Mouse (Mus musculus) liver, embryonic 15.5 days (tissue): Measurements from ENCODE around the gene Slc44a2. TPM values are rescaled to one million over a fixed set of nuclear protein-coding genes. Genes with fewer than 3 reads are reported as not detected.
"Not testable (repeated sequence)": the region's sequence is repeated elsewhere in the genome, so short reads cannot be mapped to it uniquely, and the experiment has no call there.

Experiments
- ATAC-seq: fragments of 200-750 bp; cut with Nextera tagmentation; 2 replicates; pipeline ENCODE4 v1.8.0; 2017; ENCODE audit warnings: moderate number of reproducible peaks, mild to moderate bottlenecking, moderate library complexity; ENCODE audit not compliant: insufficient read depth
- H3K27ac ChIP-seq: fragments of 300-500 bp; sonication (generic); replicated peaks from 2 replicates; pipeline ENCODE4 v1.5.1; 2015; ENCODE audit warnings: mild to moderate bottlenecking, inconsistent platforms
- H3K27me3 ChIP-seq: fragments of 300-500 bp; sonication (generic); 2 replicates; pipeline ENCODE4 v1.6.1; 2015; ENCODE audit warnings: mild to moderate bottlenecking, inconsistent platforms
- H3K36me3 ChIP-seq: fragments of 300-500 bp; sonication (generic); replicated peaks from 2 replicates; pipeline ENCODE4 v1.6.1; 2015; ENCODE audit warnings: moderate library complexity, mild to moderate bottlenecking, inconsistent platforms
- H3K4me1 ChIP-seq: fragments of 300-500 bp; sonication (generic); replicated peaks from 2 replicates; pipeline ENCODE4 v1.6.1; 2015; ENCODE audit warnings: inconsistent platforms
- H3K4me2 ChIP-seq: fragments of 300-500 bp; sonication (generic); 2 replicates; pipeline ENCODE4 v1.6.1; 2015; ENCODE audit warnings: moderate library complexity, mild to moderate bottlenecking, inconsistent platforms
- H3K4me3 ChIP-seq: fragments of 300-500 bp; sonication (generic); replicated peaks from 2 replicates; pipeline ENCODE4 v1.5.1; 2015; ENCODE audit warnings: mild to moderate bottlenecking, inconsistent platforms
- H3K9ac ChIP-seq: fragments of 300-500 bp; sonication (generic); 2 replicates; pipeline ENCODE4 v1.6.1; 2015; ENCODE audit warnings: moderate library complexity, mild to moderate bottlenecking, inconsistent platforms
- H3K9me3 ChIP-seq: fragments of 300-500 bp; sonication (generic); replicated peaks from 2 replicates; pipeline ENCODE4 v1.6.1; 2016; ENCODE audit warnings: inconsistent platforms
- WGBS: fragments of 180-500 bp; shearing (Covaris S2); methylation state at CpG from one replicate; pipeline ENCODE4 v1.1.7; 2015; ENCODE audit warnings: mixed read lengths; ENCODE audit not compliant: insufficient replicate concordance; 5-methylcytosine and 5-hydroxymethylcytosine counted together
- polyA plus RNA-seq: library from polyadenylated mRNA; unstranded; fragments of >200 nt; fragmentation: Nextera tagmentation; extraction: Ambion mirVana; gene quantifications from 2 replicates; pipeline ENCODE4 v1.2.1, GENCODE M21; 2015

The Slc44a2 gene
- polyA plus RNA-seq, 1 experiment from 2014 or later: 16.7 TPM

DNA sequence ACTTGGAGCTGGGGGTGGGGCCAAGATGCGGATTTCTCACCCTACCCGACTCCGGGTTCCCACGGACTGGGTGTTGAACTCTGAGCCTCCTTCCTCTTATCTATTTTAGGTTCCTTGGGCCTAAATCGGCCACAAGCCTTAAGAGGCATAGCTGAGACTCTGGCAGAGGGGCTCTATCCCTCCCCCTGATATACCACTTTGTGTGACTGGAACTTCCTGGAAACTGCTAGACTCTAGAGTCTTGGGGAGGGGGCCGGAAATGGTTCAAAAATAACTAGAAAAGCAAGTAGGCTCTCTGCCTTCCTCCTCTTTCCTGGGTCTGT is 976 bp downstream of the Slc44a2 start:
- H3K4me1 ChIP-seq: peaks cover 53% of the 10 kb centered on the region
- H3K4me3 ChIP-seq: peak overlapping the region; percentile 72
- no peaks in the 10 kb centered on the region for H3K9me3 ChIP-seq
- H3K27me3 ChIP-seq: no peaks in the 10 kb centered on the region
- peak overlapping the region; percentile 96 for H3K4me2 ChIP-seq
- peak overlapping the region; percentile 68 for H3K9ac ChIP-seq
- peak; percentile 52 for ATAC-seq
- no peaks in the 10 kb centered on the region for H3K36me3 ChIP-seq
- peak overlapping the region; percentile 86 for H3K27ac ChIP-seq
- WGBS: 8% methylated on average over 6 of the region's 6 CpGs

DNA sequence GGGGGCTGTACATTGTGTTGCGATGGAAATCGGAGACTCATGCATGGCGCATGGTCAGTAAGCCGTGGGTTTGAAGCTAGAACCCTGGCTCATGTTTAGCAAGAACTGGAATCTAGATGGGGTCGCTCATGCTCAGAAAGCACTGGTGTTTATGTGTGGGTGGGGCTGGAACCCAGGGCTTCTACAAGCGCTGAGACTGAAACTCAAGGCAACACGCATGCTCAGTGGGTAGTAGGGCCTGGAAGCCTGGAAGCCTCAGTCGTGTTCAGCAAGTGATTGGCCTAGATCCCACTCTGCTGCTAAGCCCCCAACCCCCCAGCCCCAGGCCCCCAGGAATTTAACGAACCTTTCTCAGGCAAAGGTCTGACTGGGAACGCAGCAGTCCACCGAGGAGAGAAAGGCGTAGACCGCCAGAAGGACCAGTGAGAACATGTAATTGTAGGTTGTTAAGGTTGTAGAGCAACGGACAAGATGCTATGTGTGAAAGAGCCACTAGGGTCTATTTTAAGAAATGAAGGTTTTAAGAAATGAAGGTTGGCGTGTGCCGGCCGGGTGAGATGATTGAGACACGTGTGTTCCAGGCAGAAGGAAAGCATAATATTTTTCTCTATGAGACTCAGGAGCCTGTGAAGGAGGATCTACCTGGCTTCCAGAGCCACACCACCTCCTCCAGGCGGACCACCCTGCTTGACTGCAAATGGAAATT is 1.9 kb downstream of the Slc44a2 start:
- no peak overlapping the region for H3K9ac ChIP-seq
- H3K9me3 ChIP-seq: no peaks in the 10 kb centered on the region
- no peaks in the 10 kb centered on the region for H3K27me3 ChIP-seq
- H3K4me1 ChIP-seq: peaks cover 57% of the 10 kb centered on the region
- H3K4me2 ChIP-seq: peak overlapping the region; percentile 96
- peak overlapping the region; percentile 86; the same call in 1 of the 2 replicates for H3K27ac ChIP-seq
- WGBS: 63% methylated on average over 19 of the region's 19 CpGs
- H3K36me3 ChIP-seq: no peaks in the 10 kb centered on the region
- peak overlapping the region; percentile 72 for H3K4me3 ChIP-seq
- no peak for ATAC-seq

DNA sequence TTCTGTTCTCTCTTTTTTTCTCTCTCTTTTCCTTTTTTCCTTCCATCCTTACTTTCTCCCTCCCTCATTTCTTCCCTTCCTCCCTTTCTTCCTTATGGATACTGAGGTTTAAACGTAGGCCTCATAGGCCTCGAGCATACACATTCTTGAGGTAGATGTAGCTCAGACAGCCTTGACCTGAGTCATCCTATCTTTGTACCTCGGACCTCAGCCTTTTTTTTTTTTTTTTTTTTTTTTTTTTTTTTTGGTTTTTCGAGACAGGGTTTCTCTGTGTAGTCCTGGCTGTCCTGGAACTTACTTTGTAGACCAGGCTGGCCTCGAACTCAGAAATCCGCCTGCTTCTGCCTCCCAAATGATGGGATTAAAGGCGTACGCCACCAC is 2.4 kb downstream of the Slc44a2 start:
- Histone ChIP-seq H3K4me1 (peaks cover 61% of the 10 kb centered on the region), H3K4me2 (peak overlapping the region; percentile 96; the same call in 1 of the 2 replicates)
- not testable (repeated sequence) for H3K27ac ChIP-seq, H3K36me3 ChIP-seq, H3K9ac ChIP-seq, H3K27me3 ChIP-seq, ATAC-seq, H3K9me3 ChIP-seq, H3K4me3 ChIP-seq
- 68% methylated on average over 8 of the region's 8 CpGs for WGBS

DNA sequence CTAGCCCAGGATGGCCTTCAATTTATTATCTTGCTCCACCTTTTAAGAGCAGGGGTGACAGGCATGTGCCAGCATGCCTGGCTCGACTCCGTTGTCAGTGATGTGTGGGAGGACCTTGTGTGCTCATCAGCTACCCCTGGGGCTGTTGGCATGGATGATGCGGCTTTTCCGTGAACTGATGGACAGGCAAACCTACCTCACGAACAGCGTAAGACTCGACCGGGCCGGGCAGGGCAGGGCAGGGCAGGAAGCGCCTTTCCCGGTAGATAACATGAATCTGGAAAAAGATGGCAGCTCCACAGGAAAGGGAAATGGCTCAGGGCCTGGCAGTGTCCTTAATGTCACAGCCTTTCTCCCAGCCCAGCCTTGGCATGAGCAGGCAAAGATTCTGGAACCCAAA is 3.8 kb downstream of the Slc44a2 start:
- H3K36me3 ChIP-seq: no peaks in the 10 kb centered on the region
- WGBS: 40% methylated on average over 11 of the region's 11 CpGs
- no peak overlapping the region for H3K27ac ChIP-seq
- no peak overlapping the region for H3K4me2 ChIP-seq
- no peak overlapping the region for H3K9ac ChIP-seq
- no peaks in the 10 kb centered on the region for H3K9me3 ChIP-seq
- H3K4me1 ChIP-seq: peaks cover 60% of the 10 kb centered on the region
- no peak overlapping the region for H3K4me3 ChIP-seq
- H3K27me3 ChIP-seq: no peaks in the 10 kb centered on the region
- no peak for ATAC-seq

DNA sequence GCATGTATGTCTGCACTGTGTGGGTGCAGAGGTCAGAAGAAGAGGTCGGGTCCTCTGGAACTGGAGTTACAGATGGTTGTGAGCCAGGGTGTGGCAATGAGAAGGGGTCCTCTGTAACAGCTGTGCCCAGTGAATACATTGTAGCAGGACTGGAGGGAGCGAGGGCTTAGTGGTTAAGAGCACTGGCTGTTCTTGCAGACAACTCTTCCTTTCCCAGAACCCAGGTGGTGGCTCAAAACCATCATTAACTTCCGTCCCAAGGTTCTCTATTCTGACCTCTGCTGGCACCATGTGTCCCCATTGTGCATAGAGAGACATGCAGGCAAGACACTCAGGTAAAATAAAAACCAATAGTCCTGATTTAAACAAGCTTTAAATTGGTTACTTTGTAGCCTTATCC is 7.1 kb downstream of the Slc44a2 start:
- no peaks in the 10 kb centered on the region for H3K27me3 ChIP-seq
- no peak overlapping the region for H3K4me3 ChIP-seq
- H3K9ac ChIP-seq: no peak overlapping the region
- WGBS: 23% methylated on average over 3 of the region's 3 CpGs
- no peaks in the 10 kb centered on the region for H3K9me3 ChIP-seq
- no peak overlapping the region for H3K4me2 ChIP-seq
- ATAC-seq: no peak
- H3K4me1 ChIP-seq: peaks cover 48% of the 10 kb centered on the region
- H3K36me3 ChIP-seq: no peaks in the 10 kb centered on the region
- H3K27ac ChIP-seq: no peak overlapping the region; the same call in 1 of the 2 replicates

DNA sequence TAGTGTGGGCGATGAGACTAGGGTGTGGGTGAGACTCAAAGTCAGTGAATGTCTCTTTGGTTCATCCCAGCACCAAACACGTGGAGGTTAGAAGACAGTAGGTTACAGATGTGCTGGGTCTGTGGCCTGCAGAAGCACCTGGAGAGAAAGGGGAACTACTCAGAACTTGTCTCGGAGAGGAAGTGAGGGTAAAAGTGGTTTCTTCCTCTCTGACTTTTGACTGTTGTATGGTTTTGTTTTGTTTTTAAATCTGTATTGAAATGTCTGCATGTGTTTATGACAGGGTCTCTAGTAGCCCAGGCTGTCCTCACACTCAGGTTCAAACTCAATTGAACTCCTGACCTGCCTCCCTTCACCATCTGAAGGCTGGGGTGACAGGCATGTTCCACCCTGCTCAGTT is 7.5 kb downstream of the Slc44a2 start:
- WGBS: 37% methylated on average over 3 of the region's 3 CpGs
- Histone ChIP-seq H3K4me3 (no peak overlapping the region), H3K27ac (no peak overlapping the region; the same call in 1 of the 2 replicates), H3K27me3 (no peaks in the 10 kb centered on the region), H3K9me3 (no peaks in the 10 kb centered on the region), H3K4me2 (no peak overlapping the region), H3K9ac (no peak overlapping the region), H3K36me3 (no peaks in the 10 kb centered on the region), H3K4me1 (peaks cover 49% of the 10 kb centered on the region)
- no peak for ATAC-seq

DNA sequence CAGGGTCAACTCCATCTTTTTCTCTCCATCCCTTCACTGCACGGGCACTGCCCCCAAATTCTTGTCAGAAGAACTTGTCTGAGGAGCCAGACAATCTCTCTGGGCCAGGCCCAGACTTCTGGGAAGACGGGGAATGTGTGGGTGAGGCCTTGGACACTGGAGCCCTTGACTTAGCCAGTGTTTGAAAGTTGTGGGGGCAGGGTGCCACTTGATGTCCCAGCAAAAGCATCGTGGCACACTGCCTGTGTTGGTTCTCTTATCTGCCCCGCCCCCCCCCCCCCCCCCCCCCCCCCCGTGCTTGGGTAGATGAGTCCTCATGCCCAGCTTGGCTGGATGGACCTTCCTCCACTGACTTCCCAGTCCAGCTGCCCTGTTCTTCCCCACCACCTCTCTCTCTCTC is 8.5 kb downstream of the Slc44a2 start:
- Histone ChIP-seq H3K36me3 (no peaks in the 10 kb centered on the region), H3K27ac (no peak overlapping the region), H3K4me1 (peaks cover 44% of the 10 kb centered on the region), H3K27me3 (no peaks in the 10 kb centered on the region), H3K4me3 (no peak overlapping the region), H3K4me2 (no peak overlapping the region), H3K9ac (no peak overlapping the region), H3K9me3 (no peaks in the 10 kb centered on the region)
- 28% methylated on average over 4 of the region's 5 CpGs for WGBS
- no peak for ATAC-seq

DNA sequence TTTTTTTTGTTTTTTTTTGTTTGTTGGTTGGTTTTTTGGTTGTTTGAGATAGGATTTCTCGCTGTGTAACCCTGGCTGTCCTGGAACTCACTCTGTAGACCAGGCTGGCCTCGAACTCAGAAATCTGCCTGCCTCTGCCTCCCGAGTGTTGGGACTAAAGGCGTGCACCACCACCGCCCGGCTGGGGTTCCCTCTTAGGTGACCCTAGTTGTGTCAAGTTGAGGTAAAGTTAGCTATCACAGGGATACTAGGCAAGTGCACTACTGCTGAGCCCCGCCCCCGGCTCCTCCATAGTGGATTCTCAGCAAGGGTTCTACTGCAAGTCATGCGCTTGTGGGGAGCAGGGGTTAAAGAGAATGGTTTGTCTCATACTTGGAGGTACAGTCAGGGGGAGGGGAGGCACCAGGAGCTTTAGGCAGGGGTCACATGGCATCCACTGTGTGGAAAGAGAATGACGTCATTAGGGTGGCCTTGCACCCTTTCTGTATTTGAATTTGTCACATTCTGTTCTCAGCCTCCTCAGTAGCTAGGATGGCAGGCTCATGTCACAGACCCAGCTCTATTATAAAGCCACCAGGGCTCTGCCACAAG is 9.3 kb downstream of the Slc44a2 start:
- Histone ChIP-seq H3K9me3 (no peaks in the 10 kb centered on the region), H3K27me3 (no peaks in the 10 kb centered on the region), H3K4me3 (no peak overlapping the region), H3K27ac (no peak overlapping the region), H3K4me2 (no peak overlapping the region), H3K36me3 (no peaks in the 10 kb centered on the region), H3K9ac (no peak overlapping the region), H3K4me1 (peaks cover 40% of the 10 kb centered on the region)
- no peak for ATAC-seq
- 71% methylated on average over 10 of the region's 10 CpGs for whole genome bisulfite sequencing

DNA sequence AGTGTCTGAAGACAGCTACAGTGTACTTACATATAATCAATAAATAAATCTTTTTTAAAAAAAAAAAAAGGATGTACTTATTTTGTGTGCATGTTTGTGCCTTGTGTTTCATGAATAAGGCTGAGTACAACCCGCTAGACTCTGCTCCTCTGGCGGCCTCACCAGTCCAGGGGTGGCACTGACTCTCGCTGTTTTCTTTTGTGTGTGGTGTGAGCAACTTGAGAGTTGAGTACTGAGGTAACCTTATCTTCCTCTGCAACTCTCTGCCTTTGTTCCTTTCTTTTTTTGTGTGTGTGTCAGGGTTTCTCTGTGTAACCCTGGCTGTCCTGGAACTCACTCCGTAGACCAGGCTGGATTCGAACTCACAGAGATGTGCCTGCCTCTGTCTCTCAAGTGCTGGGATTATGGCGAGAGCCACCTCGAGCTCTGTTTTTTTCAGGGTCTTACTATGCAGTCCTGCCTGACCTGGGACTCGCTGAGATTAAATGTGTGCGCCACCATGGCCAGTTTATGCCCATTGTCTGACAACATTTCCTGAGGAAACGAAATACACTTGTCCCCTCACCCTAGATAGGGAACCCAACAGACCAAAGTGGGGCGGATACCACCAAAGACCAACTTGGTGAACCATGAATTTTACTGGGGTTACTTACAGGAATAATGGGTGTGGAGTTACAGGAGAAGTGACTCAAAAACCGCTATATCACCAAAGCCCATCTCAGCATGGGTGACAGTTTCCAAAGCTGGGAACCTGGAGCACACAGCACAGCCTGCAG is 11.1 kb downstream of the Slc44a2 start:
- Histone ChIP-seq H3K4me1 (peaks cover 40% of the 10 kb centered on the region), H3K4me3 (no peak overlapping the region), H3K27ac (no peak overlapping the region), H3K9me3 (no peaks in the 10 kb centered on the region), H3K9ac (no peak overlapping the region), H3K4me2 (no peak overlapping the region), H3K27me3 (no peaks in the 10 kb centered on the region), H3K36me3 (no peaks in the 10 kb centered on the region)
- WGBS: 38% methylated on average over 12 of the region's 12 CpGs
- no peak for ATAC-seq

DNA sequence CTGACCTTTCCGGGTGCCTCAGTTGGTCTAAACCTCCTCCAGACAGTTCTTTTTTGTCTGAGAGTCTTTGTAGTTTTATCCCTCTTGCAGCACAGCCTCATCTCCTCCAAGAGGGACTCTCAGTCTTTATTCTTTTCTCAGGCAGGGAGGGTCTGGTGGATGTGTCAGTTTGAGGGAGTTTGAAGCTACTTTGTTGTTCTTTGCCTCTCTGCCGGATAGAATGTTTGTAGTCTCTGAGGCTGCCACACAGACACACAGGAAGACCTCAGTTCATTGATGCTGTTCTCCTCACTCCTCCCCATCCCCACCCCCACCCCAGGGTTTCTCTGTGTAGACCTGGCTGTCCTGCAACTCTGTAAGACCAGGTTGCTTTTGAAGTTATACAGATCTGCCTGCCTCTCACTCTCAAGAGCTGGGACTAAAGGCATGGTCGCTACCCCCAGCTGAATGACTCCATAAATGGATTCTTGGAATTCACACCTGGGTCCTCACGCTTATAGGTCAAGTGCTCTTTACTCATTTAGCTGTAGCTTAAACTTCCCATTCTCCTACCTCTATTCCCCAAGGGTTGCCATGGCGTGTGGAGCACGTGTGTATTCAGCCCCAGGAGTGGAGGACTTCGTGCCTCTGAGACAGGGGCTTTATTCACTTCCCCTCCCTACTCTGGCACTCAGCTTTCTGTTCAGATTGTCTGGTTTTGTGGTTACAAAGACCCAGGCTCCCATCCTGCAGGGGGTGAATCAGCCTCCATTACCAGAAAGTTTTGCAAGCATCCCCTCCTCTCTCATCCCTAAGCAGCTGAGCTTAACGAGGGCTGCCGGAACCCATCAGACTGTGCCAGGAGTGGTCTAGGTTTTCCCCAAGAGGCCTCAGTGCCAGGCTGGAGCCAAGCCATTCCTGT is 11.9 kb downstream of the Slc44a2 start:
- H3K4me3 ChIP-seq: no peak overlapping the region
- H3K4me2 ChIP-seq: no peak overlapping the region
- no peak overlapping the region for H3K27ac ChIP-seq
- no peak overlapping the region for H3K9ac ChIP-seq
- 31% methylated on average over 9 of the region's 9 CpGs for WGBS
- H3K4me1 ChIP-seq: peaks cover 36% of the 10 kb centered on the region
- H3K27me3 ChIP-seq: no peaks in the 10 kb centered on the region
- no peaks in the 10 kb centered on the region for H3K36me3 ChIP-seq
- H3K9me3 ChIP-seq: no peaks in the 10 kb centered on the region
- no peak for ATAC-seq

DNA sequence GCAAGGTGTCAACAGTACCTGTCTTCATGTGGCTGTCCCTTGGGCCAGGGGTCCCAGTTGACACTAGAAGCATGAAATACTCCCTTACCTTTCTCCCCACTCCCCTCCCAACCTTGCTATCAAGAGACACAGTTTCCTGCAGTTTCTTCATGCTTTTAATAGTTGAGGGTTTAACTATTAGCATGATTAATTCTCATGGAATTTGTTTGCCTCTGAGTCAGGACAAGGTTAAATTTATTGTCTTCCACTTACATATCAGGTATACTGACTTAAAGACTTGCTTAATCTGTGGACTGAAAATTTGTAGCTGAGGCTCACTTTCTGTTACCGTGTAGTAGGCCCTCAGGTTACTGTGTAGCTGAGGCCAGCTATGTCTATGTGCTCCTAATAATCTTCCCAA is 13.0 kb downstream of the Slc44a2 start:
- Histone ChIP-seq H3K27ac (no peak overlapping the region), H3K27me3 (no peaks in the 10 kb centered on the region), H3K9ac (no peak overlapping the region), H3K36me3 (no peaks in the 10 kb centered on the region), H3K9me3 (no peaks in the 10 kb centered on the region), H3K4me3 (no peak overlapping the region), H3K4me1 (peaks cover 31% of the 10 kb centered on the region), H3K4me2 (no peak overlapping the region)
- 73% methylated on average over 1 of the region's 1 CpGs for WGBS
- ATAC-seq: no peak
